Mouse (Mus musculus) brain, embryonic 18.5 days (tissue): ENCODE measurements at regions not wholly inside any gene's neighbourhood (a gene's known extent, or its start where the extent isn't known, plus 50 kb on each side); places are given as distances from the start of the nearest gene placed in this dataset.

Source experiments
- DNase-seq: peaks from one replicate; pipeline ENCODE4 v3.0.0-alpha.2; 2012; ENCODE audit warnings: low read depth, low spot score

GRCm38 (mm10) chr3:51019650-51020346 is 204.4 kb upstream of the Noct start:
- DNase-seq = no peak

- no peak for DNase-seq
Measured at GRCm38 (mm10) chr3:51024655-51025054, 199.6 kb upstream of the Noct start.

- DNase-seq = no peak
Measured at GRCm38 (mm10) chr3:51031821-51032220, 192.4 kb upstream of the Noct start.

- DNase-seq = no peak
Measured at GRCm38 (mm10) chr3:51033292-51033691, 191.0 kb upstream of the Noct start.

- DNase-seq = no peak
Measured at GRCm38 (mm10) chr3:51036700-51037306, 187.4 kb upstream of the Noct start.

- no peak for DNase-seq
Measured at GRCm38 (mm10) chr3:51042223-51042846, 181.9 kb upstream of the Noct start.

GRCm38 (mm10) chr3:51048739-51049138 is 175.5 kb upstream of the Noct start:
- no peak for DNase-seq

GRCm38 (mm10) chr3:51050156-51050555 is 174.1 kb upstream of the Noct start:
- DNase-seq = no peak

GRCm38 (mm10) chr3:51055004-51055403 is 169.2 kb upstream of the Noct start:
- no peak for DNase-seq

- DNase-seq = no peak
Measured at GRCm38 (mm10) chr3:51064201-51064600, 160.0 kb upstream of the Noct start.

- no peak for DNase-seq
Measured at GRCm38 (mm10) chr3:51066373-51066772, 157.9 kb upstream of the Noct start.

- DNase-seq = no peak
Measured at GRCm38 (mm10) chr3:51072417-51072816, 151.8 kb upstream of the Noct start.

- DNase-seq = no peak
Measured at GRCm38 (mm10) chr3:51073003-51073679, 151.1 kb upstream of the Noct start.

- DNase-seq = no peak
Measured at GRCm38 (mm10) chr3:51073743-51074319, 150.4 kb upstream of the Noct start.

GRCm38 (mm10) chr3:51075219-51075920 is 148.9 kb upstream of the Noct start:
- DNase-seq = no peak

- no peak for DNase-seq
Measured at GRCm38 (mm10) chr3:51078459-51078858, 145.8 kb upstream of the Noct start.

GRCm38 (mm10) chr3:51080415-51080814 is 143.8 kb upstream of the Noct start:
- no peak for DNase-seq

GRCm38 (mm10) chr3:51080855-51081254 is 143.4 kb upstream of the Noct start:
- no peak for DNase-seq

- no peak for DNase-seq
Measured at GRCm38 (mm10) chr3:51082831-51083575, 141.2 kb upstream of the Noct start.

GRCm38 (mm10) chr3:51083583-51083982 is 140.7 kb upstream of the Noct start:
- DNase-seq = no peak

- no peak for DNase-seq
Measured at GRCm38 (mm10) chr3:51086441-51086849, 137.8 kb upstream of the Noct start.
